Mouse (Mus musculus) left cerebral cortex, postnatal 4 days (tissue): ENCODE measurements at regions not wholly inside any gene's neighbourhood (a gene's known extent, or its start where the extent isn't known, plus 50 kb on each side); places are given as distances from the start of the nearest gene placed in this dataset.

Source experiments
- DNase-seq: peaks from one replicate; pipeline ENCODE4 v3.0.0-alpha.2; 2022
- intact Hi-C: fragments of 180-260 bp; cut with DNase I; formaldehyde crosslinking; loops from one replicate; pipeline ENCODE4 v1.15.1; 2025

DNA sequence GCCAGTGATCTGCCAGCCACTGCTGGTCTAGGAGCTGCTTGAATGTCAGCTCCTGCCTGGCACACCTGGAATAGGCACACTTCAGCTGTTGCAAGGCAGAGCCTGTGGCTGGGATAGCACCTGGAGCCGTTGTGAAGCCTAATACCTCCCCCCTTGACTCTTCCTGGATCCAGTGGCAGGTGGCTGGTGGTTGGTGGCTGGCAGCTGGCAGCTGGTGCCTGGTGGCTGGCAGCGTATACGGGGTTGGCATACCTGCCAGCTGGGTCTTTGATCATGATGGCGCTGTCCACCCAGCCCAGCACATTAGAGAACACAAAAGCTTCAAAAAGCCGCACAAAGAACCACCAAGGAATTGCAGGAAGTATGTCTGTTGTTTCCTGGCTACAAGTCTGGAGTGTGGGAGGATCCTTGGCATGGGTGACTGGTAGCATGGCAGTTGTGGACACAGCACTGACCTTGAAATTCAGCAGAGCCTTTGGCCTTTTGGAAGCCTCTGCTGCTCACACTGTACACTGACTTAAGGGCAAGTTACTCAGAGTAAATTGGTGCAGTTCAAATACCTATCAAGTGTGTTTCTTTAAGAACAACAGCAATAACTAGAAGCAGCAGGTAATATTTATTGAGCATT is 1289.6 kb upstream of the A1bg start:
- DNase-seq, result peak; percentile 56
- intact Hi-C loops, result no loop called here

GRCm38 (mm10) chr15:62209881-62210481 is 1287.2 kb upstream of the A1bg start:
- intact Hi-C loops, result no loop called here
- peak; percentile 30 for DNase-seq

DNA sequence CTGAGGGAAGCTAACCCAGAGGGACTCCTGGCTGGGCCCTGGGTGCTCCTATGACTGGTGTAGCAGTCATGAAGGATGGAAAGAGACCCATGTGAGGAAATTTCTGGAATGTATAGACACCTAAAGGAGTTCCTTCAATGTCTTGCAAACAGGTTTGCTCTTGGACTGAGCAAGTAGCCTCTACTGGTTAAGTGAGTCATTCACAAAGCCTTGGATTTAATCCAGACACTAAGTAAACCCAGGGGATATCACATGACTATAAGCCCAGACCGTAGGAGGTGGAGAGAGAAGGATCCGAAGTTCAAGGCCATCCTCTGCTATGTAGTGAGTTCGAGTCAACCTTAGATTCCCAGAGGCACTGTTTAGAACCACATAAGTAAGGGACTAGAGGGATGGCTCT is 1286.5 kb upstream of the A1bg start:
- DNase-seq, result no peak
- intact Hi-C loops, result no loop called here

DNA sequence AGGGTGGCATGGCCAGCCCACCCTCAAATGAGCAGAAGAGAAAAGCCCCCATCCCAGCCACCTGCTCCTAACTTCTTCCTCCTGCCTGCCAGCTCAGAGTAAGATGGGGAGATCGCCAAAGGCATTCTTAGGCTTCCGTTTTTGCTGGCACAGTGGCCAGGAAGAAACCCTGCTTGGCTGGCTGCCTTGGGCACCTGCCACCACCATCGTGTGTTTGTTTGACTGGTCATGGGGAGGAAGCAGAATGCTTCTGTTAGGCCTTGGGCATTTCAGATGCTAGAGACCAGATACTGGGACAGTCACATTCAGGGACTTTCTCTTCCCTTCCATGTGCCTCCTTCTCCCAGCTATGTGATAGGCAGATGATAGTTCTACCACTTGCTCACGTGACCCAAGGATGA is 1283.7 kb upstream of the A1bg start:
- DNase-seq, result peak; percentile 84
- intact Hi-C loops, result no loop called here

DNA sequence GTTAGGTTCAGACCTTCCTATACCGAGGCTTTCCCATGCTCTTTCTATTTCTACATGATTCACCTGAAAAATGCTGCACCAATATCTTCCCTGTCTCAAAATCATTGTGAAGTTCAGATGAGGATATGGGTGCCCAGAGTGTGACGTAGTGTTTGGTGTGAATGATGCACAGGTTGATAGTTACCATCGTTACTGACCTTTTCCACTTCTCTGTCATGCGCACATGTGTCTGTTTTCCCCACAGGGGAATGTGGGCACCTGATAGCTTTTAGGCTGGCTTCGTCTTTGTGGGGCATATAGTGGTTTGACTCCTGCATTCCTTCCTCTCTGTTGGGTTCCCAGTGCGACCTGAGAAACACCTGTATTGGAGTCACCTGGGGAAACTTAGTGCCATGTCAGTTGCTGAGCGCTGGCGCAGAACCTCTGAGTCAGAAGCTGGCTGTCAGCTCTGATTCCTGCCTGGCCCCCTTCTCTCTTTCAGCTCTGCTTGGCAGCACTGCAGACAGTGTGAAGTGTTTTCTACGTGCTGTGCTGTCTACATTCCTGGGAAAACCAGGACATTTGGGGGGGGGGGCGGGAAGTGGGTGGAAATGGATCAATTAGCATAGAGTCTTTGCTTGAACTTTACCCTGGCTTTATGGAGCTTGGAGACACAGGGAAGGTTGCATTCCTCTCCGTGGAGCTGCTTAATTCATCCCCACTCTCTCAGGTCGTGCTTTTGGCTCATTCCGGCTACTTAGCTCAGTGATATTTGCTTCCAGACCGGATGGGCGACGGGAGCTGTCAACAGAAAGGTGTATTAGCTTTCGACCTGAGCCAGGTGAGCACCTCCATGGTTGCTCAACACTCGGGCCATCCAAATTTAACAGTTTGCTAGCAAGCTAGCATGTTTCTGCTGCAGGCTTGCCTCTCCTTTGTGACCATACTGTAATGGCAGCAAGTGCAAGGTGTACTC is 1281.4 kb upstream of the A1bg start:
- DNase-seq, result no peak
- intact Hi-C loops, result no loop called here

GRCm38 (mm10) chr15:62202781-62203375 is 1280.1 kb upstream of the A1bg start:
- intact Hi-C loops, result no loop called here
- no peak for DNase-seq

DNA sequence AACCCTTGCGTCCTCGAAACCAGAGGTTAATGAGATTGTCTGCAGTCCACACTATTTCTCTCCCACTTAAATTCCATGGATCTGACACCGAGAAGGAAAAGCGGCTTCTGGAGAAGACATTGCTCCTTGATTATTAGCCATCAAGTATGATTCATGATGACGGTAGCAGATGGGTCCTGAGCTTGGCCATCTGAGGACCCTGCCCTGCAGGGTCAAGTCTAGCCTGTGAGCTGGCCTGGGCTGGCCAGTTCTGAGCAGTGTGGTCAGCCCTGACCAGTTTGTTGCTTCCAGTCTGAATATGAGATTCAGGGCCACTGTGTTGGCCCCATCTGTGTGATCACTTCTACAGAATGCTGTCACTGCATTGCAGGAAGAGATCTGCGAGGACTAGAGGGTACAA is 1275.9 kb upstream of the A1bg start:
- intact Hi-C loops, result no loop called here
- no peak for DNase-seq

DNA sequence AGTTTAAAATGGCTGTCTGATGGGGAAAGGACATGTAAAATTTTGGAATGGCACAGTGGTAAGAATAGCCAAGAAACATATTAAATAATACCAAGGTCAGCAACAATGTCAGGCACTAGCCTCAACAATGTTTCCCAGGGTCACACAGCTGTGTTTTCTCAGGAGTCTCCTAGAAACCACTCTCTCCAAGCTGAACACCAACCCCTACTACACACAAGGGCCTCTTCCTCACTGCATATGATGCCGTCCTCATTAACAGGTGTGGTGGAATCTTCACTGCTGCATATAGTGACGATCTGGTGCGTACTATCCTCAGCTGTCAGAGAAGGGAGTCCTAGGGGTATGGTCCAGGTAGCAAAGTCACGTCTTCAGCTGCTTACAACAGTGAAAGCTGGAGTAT is 1275.4 kb upstream of the A1bg start:
- no peak for DNase-seq
- intact Hi-C loops, result no loop called here

DNA sequence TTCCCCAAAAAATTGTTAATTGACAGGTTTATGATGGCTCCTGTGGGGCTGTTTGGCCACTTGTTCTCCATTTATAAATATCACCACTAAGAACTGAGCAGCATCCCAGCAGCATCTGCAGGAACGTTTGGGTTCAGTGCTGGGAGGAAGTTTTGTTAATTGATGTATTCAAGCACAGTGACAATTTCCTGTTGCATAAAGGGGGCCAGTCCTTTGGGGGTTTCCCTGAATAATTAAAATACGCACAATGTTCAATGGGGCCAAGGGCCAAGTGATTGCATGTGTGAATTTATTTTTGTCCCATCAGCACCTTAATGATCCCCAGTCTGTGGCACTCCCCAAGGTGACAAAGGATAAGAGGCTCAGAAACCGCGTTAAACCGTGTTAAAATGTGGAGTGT is 1272.6 kb upstream of the A1bg start:
- intact Hi-C loops, result no loop called here

GRCm38 (mm10) chr15:62192706-62193105 is 1269.9 kb upstream of the A1bg start:
- DNase-seq, result no peak
- intact Hi-C loops, result no loop called here

More for the DNA sequence above, 1272.6 kb upstream of the A1bg start:
- no peak for DNase-seq

- intact Hi-C loops, result no loop called here
- DNase-seq, result no peak
These were observed 1268.8 kb upstream of the A1bg start for GRCm38 (mm10) chr15:62191641-62192040.

DNA sequence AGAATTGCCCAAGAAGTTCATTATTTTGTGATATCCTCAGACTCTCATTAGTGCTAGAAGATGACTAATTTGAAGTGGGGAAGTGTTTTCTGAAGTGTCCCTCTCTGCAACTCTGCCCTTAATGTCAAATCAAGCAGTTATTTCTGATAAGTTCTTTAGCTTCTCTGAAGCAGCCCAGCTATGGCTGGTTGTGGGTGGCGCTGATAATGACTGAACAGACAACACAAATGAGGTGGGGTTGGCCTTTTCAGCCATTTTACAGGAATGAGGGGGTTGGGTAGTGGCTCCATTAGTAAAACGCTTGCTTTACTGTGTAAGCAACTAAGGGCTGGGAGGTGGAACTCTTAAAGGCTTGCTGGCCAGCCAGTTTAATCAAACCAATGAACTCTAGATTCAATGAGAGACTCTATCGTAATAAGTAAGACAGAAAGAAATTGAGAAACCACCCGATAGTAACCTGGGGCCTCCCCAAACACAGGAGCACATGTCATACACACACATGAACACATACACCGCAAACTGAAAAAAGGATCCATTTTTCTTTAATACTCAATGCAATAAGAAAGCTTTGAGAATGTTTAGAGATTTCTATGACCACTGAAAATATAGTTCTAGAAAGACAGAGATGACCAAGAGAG is 1268.3 kb upstream of the A1bg start:
- intact Hi-C loops, result no loop called here
- DNase-seq, result no peak

DNA sequence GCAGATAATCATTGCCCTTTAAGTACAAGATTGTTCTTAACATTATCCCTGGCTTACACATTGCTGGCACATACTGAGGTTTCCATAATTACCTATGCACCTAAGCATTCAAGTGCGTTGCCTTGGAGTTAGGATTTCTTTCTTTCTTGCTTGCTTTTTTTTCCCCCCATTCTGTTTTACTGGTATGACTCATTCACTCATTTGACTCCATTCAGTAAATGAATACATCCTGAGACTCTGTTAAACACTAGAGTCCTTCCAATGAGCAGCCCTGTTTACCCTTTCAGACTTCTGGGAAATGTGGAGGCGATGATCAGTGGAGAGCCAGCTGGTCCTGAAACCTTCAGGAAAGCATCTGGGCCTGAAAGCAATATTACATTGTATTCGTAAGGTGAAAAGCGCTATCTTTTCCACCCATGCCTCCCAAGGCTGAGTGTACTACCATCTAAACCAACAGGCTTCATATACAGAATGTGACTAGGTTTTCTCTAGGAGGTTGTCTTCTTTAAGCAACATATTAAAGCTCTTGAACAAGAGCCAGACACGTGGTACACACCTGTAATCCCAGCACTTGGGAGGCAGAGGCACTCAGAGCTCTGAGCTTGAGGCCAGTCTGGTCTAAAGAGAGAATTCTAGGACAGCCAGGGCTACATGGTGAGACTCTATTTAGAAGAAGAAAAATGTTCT is 1267.6 kb upstream of the A1bg start:
- DNase-seq, result no peak
- intact Hi-C loops, result no loop called here

GRCm38 (mm10) chr15:62189565-62190181 is 1266.9 kb upstream of the A1bg start:
- no peak for DNase-seq
- intact Hi-C loops, result no loop called here

- DNase-seq, result no peak
- intact Hi-C loops, result no loop called here
These were observed 1263.7 kb upstream of the A1bg start for GRCm38 (mm10) chr15:62186548-62186947.

DNA sequence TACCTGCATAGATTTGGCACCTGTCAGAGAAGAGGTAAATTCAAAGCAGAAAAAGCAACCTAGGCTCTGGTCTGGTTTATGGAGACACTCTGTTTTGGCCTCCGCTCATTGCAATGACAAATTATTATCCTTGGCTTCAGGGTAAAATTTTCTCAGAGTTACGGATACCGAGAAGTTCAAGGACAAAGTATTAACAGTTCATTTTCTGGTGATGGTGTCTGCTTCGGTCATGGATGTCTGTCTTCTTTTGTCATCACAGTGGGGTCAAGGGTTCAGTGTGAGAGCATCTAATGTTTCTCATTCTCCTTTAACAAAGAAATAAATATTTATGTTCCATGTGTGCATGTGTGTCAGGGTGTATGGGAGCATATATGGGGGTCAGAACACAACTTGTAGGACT is 1261.0 kb upstream of the A1bg start:
- intact Hi-C loops, result no loop called here
- DNase-seq, result no peak

GRCm38 (mm10) chr15:62181454-62181910 is 1258.7 kb upstream of the A1bg start:
- intact Hi-C loops, result no loop called here
- DNase-seq, result no peak

DNA sequence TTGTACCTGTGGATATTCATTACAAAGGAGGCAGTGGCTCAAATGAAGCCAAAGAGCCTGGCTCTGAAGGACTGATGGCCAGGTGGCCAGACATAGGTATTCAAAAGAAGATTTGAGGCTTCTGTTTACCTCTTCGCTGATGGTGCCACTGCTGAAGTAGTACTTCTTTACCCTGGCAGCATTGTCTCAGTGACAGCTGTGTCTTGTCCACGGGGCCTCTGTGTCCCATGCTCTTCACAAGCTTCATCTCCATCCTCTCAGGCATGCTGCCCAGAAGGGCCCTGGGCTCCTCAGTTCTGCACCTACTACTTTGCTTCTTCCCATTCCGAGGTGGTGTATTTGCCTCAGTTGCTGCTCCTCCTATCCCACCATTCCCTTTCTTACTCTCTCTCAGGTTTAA is 1257.9 kb upstream of the A1bg start:
- intact Hi-C loops, result no loop called here
- no peak for DNase-seq

DNA sequence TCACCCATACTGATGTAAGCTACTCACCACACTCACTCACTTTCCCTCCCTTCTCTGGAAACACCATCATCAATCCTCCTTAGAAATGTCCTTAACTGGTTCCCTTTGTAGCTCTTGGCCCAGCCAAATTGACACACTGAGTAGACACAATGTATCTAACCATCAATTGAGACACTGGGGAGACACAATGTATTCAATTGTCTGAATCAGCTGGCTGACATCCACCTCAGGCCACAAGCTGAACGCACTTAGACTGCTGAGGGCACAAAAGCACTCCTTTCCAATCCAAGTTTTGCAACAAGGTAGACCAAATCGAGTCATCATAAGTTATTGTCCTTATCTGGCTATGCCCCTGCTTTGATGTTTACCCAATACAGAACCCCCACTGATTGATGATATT is 1257.0 kb upstream of the A1bg start:
- intact Hi-C loops, result no loop called here
- no peak for DNase-seq

- no peak for DNase-seq
- intact Hi-C loops, result no loop called here
These were observed 1255.8 kb upstream of the A1bg start for GRCm38 (mm10) chr15:62178568-62178967.
